Mouse (Mus musculus) stomach, embryonic 14.5 days (tissue): ENCODE results near the gene Rbm17. TPM values are rescaled to one million over a fixed set of nuclear protein-coding genes. Genes with fewer than 3 reads are reported as not detected.

Source experiments
- ATAC-seq: fragments of 200-750 bp; cut with Nextera tagmentation; 2 replicates; pipeline ENCODE4 v1.8.0; 2017; ENCODE audit warnings: low read depth, moderate TSS enrichment; ENCODE audit not compliant: insufficient number of reproducible peaks, insufficient read depth, low FRiP score
- H3K27ac ChIP-seq: fragments of 300-500 bp; sonication (generic); 2 replicates; pipeline ENCODE4 v1.5.1; 2014; ENCODE audit warnings: mild to moderate bottlenecking, low read length, moderate library complexity, mixed read lengths
- H3K27me3 ChIP-seq: fragments of 300-500 bp; sonication (generic); 2 replicates; pipeline ENCODE4 v1.6.1; 2014; ENCODE audit warnings: low read length, control low read depth, mixed read lengths; ENCODE audit not compliant: control insufficient read depth, insufficient read depth
- H3K36me3 ChIP-seq: fragments of 300-500 bp; sonication (generic); 2 replicates; pipeline ENCODE4 v1.6.1; 2014; ENCODE audit warnings: mild to moderate bottlenecking, control low read depth, low read length, moderate library complexity, mixed read lengths; ENCODE audit not compliant: control insufficient read depth, insufficient read depth
- H3K4me1 ChIP-seq: fragments of 300-500 bp; sonication (generic); 2 replicates; pipeline ENCODE4 v1.6.1; 2014; ENCODE audit warnings: low read length, control low read depth, mixed read lengths; ENCODE audit not compliant: control insufficient read depth, insufficient read depth
- H3K4me2 ChIP-seq: fragments of 300-500 bp; sonication (generic); replicated peaks from 2 replicates; pipeline ENCODE4 v1.6.1; 2014; ENCODE audit warnings: low read depth, low read length, control low read depth
- H3K4me3 ChIP-seq: fragments of 300-500 bp; sonication (generic); 2 replicates; pipeline ENCODE4 v1.5.1; 2014; ENCODE audit warnings: low read depth, low read length, control low read depth
- H3K9ac ChIP-seq: fragments of 300-500 bp; sonication (generic); replicated peaks from 2 replicates; pipeline ENCODE4 v1.6.1; 2014; ENCODE audit warnings: low read depth, mild to moderate bottlenecking, control low read depth, low read length, moderate library complexity, mixed read lengths
- H3K9me3 ChIP-seq: fragments of 300-500 bp; sonication (generic); 2 replicates; pipeline ENCODE4 v1.6.1; 2016; ENCODE audit warnings: low read depth, low read length, control low read depth; ENCODE audit not compliant: control insufficient read depth
- WGBS: fragments of 180-500 bp; shearing (Covaris S2); extraction: QIAGEN DNeasy Blood & Tissue Kit; methylation state at CpG from one replicate; pipeline ENCODE4 v1.1.7; 2014; 5-methylcytosine and 5-hydroxymethylcytosine counted together
- polyA plus RNA-seq: library from polyadenylated mRNA; unstranded; fragments of >200 nt; fragmentation: Nextera tagmentation; extraction: Ambion mirVana; gene quantifications from 2 replicates; pipeline ENCODE4 v1.2.1, GENCODE M21; 2014

Rbm17 gene
- polyA plus RNA-seq, 1 experiment from 2014 or later: 137 TPM

DNA sequence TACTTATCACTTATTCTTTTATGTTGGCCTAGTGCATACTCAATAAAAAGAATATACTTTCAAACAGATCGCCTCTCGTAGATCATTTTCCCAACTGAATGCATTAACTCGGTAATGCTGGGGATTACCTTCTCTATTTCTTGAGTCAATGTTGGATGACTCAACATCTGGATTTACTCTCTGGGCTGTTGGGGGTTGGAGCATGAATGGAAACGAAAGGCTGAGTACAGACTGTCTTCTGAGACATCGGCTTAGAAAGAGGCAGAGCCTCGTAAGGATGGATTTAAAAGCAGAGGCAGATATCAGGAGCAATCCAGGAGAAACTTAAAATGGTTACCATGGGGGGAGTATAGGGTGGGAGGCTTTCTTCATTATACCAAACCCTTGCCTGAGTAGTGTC, 25.8 kb downstream of the Rbm17 start:
- H3K27me3 ChIP-seq: no peaks in the 10 kb centered on the region
- no peak overlapping the region for H3K9ac ChIP-seq
- no peaks in the 10 kb centered on the region for H3K36me3 ChIP-seq
- ATAC-seq: no peak
- no peak overlapping the region for H3K27ac ChIP-seq
- H3K9me3 ChIP-seq: no peaks in the 10 kb centered on the region
- no peaks in the 10 kb centered on the region for H3K4me1 ChIP-seq
- 72% methylated on average over 6 of the region's 6 CpGs for WGBS
- no peak overlapping the region for H3K4me3 ChIP-seq
- no peak overlapping the region for H3K4me2 ChIP-seq

DNA sequence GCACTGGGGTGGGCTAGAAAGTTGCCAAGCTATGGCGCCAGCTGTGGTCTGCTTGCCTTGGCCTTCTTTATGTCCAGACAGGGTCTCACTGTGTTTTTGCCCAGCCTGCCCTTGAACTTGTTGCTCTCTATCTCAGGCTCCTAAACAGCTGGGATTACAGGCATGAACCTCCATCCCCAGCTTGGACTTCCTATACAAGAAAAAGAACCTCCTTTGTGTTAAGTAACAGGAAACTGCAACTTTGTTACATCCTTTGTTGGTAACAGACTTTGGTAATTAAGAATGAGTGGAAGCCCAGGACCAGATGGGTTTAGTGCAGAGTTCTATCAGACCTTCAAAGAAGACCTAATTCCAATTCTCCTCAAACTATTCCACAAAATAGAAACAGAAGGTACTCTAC, 30.3 kb downstream of the Rbm17 start:
- no peaks in the 10 kb centered on the region for H3K9me3 ChIP-seq
- H3K27me3 ChIP-seq: no peaks in the 10 kb centered on the region
- no peak overlapping the region for H3K4me2 ChIP-seq
- H3K4me3 ChIP-seq: no peak overlapping the region
- H3K4me1 ChIP-seq: no peaks in the 10 kb centered on the region
- H3K9ac ChIP-seq: no peak overlapping the region
- no peak for ATAC-seq
- whole genome bisulfite sequencing: 95% methylated on average over 1 of the region's 1 CpGs
- H3K27ac ChIP-seq: no peak overlapping the region
- no peaks in the 10 kb centered on the region for H3K36me3 ChIP-seq

DNA sequence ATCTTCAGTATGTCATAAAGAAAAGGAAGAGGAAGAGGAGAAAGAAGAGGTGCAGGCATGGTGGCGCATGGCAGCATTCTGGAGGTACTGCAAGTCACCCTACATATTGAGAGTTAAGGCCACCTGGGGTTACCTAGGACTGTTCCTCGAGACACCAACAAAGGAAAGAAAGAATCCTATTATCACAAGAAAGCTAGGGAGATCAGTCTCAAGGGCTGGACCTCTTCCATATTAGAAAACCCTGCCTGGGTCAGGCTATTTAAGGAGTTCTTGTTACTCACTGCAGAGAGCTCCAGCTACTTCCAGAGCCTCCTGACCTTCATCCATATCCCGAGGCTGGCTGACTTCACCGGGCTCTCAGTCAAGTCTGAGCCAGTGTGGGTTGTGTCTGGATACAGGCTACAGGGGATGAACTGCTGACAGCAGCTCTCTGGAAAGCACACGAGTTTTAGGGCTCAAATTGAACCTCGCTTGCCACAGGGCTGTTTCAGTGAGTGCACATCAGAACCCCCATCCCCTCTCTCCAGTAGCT, 32.9 kb downstream of the Rbm17 start:
- 53% methylated on average over 6 of the region's 6 CpGs for WGBS
- Histone ChIP-seq H3K27me3 (no peaks in the 10 kb centered on the region), H3K4me2 (no peak overlapping the region), H3K9ac (no peak overlapping the region), H3K4me1 (no peaks in the 10 kb centered on the region), H3K27ac (no peak overlapping the region), H3K9me3 (no peaks in the 10 kb centered on the region), H3K4me3 (no peak overlapping the region), H3K36me3 (no peaks in the 10 kb centered on the region)
- ATAC-seq: no peak

DNA sequence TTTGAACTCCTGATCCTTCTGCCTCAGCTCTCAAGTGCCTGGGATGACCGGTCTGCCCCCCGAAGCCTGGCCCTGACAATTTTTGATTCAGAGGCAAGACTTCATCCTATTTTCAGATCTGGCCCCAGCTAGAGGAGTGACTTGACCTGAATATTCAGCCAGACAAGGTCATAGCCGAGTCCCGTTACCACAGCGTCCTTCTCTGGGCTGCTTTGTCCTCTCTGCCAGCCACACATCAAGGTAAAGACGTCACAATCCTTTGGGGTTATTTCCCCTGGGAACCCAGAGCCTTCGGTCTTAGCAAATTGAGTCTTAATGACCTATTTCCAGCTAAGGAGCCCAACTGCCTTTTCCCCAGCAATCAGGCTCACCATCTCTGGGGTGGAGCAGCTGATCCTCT, 35.5 kb downstream of the Rbm17 start:
- H3K4me2 ChIP-seq: no peak overlapping the region
- H3K27me3 ChIP-seq: no peaks in the 10 kb centered on the region
- no peak overlapping the region for H3K9ac ChIP-seq
- WGBS: 82% methylated on average over 7 of the region's 7 CpGs
- ATAC-seq: no peak
- H3K4me1 ChIP-seq: no peaks in the 10 kb centered on the region
- H3K4me3 ChIP-seq: no peak overlapping the region
- no peaks in the 10 kb centered on the region for H3K9me3 ChIP-seq
- no peaks in the 10 kb centered on the region for H3K36me3 ChIP-seq
- no peak overlapping the region for H3K27ac ChIP-seq

DNA sequence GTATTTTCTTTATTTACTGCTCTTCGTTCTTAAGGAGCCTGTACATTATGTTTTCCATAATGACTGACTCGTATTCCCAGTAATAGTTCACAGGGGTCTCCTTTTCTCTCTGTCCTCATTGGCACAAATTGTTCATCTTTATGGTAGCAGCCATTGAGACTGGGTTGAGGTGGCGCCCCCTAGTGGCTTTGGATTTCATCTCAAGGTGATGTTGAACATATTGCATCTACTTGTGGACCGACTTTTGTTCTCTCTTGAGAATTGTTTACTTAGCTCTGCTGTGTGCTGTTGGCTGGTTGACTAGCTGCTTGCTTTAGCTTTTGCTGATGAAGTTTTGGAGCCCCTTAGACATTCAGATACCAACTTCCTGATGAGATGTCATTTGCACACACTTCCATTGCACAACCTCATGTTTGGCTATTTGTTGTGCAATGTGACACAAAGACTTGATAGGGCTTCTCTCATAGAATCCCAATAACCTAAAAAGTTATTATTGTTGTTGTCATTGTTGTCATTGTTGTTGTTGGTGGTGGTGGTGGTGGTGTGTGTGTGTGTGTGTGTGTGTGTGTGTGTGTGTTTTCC, 36.1 kb downstream of the Rbm17 start:
- no peaks in the 10 kb centered on the region for H3K36me3 ChIP-seq
- H3K27me3 ChIP-seq: no peaks in the 10 kb centered on the region
- H3K4me2 ChIP-seq: no peak overlapping the region
- no peak for ATAC-seq
- H3K9ac ChIP-seq: no peak overlapping the region
- no peaks in the 10 kb centered on the region for H3K4me1 ChIP-seq
- H3K9me3 ChIP-seq: no peaks in the 10 kb centered on the region
- WGBS: 58% methylated on average over 4 of the region's 4 CpGs
- no peak overlapping the region for H3K4me3 ChIP-seq
- H3K27ac ChIP-seq: no peak overlapping the region

DNA sequence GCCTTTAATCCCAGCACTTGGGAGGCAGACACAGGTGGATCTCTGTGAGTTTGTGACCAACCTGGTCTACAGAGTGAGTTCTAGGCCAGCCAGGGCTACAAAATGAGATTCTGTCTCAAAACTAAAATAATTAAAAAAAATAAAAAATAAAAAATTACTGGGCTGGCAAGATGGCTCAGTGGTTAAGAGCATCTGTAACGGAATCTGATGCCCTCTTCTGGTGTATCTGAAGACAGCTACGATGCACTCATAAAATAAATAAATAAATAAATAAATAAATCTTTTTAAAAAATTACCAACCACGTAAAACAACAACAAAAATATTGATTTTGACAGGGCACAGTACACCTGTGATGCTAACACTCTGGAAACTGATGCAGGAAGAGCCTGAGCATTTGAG, 37.1 kb downstream of the Rbm17 start:
- no peak for ATAC-seq
- H3K4me3 ChIP-seq: no peak overlapping the region
- WGBS: 90% methylated on average over 3 of the region's 3 CpGs
- no peak overlapping the region for H3K27ac ChIP-seq
- no peak overlapping the region for H3K9ac ChIP-seq
- H3K9me3 ChIP-seq: no peaks in the 10 kb centered on the region
- no peaks in the 10 kb centered on the region for H3K4me1 ChIP-seq
- H3K36me3 ChIP-seq: no peaks in the 10 kb centered on the region
- no peak overlapping the region for H3K4me2 ChIP-seq
- no peaks in the 10 kb centered on the region for H3K27me3 ChIP-seq

DNA sequence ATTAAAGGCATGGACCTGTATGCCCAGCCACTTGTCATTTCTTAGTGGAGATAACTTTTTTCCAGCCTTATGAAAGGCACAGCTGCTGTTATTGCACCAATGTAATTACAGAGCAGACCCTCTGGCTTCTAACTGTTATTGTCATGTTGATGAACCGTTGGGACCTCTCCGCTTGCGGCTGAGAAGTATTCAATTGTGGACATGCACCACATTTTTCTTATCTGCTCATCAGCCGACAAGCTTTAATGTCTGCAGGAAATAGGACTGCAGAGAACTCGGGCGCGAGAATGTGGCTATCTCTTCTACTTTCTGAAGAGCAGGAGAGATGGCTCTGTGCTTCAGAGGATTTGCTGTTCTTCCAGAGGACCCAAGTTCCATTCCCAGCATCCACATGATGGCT, 37.7 kb downstream of the Rbm17 start:
- H3K36me3 ChIP-seq: no peaks in the 10 kb centered on the region
- no peak for ATAC-seq
- H3K4me3 ChIP-seq: no peak overlapping the region
- H3K9me3 ChIP-seq: no peaks in the 10 kb centered on the region
- H3K4me2 ChIP-seq: no peak overlapping the region
- 70% methylated on average over 7 of the region's 7 CpGs for WGBS
- no peak overlapping the region for H3K9ac ChIP-seq
- no peaks in the 10 kb centered on the region for H3K4me1 ChIP-seq
- no peak overlapping the region for H3K27ac ChIP-seq
- no peaks in the 10 kb centered on the region for H3K27me3 ChIP-seq

DNA sequence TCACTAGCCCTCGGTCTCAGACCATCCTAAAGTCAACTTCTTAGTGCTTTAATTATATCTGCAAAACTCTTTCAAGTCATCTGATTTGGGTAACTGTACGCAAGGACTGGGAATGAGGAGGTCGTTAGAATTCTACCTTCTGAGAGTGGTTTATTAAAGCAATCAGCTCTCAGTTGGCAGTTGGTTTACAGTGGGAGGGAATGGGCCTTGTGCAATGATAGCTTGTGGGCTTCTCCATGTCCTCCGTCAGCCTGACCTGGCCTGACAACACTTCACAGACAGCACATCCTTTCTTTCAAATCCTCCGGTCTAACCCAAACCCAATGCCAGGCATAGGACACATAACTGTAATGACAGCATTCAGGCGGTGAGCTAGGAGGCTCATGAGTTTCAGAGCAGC, 39.2 kb downstream of the Rbm17 start:
- no peak for ATAC-seq
- Histone ChIP-seq H3K4me3 (no peak overlapping the region), H3K4me1 (no peaks in the 10 kb centered on the region), H3K27ac (no peak overlapping the region), H3K4me2 (no peak overlapping the region), H3K9me3 (no peaks in the 10 kb centered on the region), H3K36me3 (no peaks in the 10 kb centered on the region), H3K9ac (no peak overlapping the region), H3K27me3 (no peaks in the 10 kb centered on the region)
- 89% methylated on average over 6 of the region's 6 CpGs for WGBS

DNA sequence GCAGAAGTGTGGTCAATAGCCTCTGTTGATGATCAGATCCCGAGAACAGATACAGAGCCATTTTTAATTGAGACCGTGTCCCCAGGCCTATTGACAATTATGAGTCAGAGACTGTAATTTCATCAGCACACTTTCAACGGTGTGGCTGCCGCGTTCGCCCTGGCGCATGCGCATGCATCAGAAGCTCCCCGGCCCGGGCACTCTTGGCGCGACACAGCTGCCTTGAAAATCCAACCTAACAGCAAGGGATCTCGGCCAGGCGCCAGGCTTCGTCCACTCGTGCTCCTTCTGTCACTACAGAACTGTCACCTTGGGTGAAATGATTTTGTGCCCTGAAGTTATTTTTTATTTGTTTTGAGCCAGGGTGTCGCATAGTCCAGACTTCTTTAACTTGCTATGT, 40.7 kb downstream of the Rbm17 start:
- Histone ChIP-seq H3K4me3 (no peak overlapping the region), H3K36me3 (no peaks in the 10 kb centered on the region), H3K27me3 (no peaks in the 10 kb centered on the region), H3K27ac (no peak overlapping the region), H3K4me2 (no peak overlapping the region), H3K9me3 (no peaks in the 10 kb centered on the region), H3K9ac (no peak overlapping the region), H3K4me1 (no peaks in the 10 kb centered on the region)
- WGBS: 93% methylated on average over 17 of the region's 17 CpGs
- ATAC-seq: no peak
